Mouse (Mus musculus) ovary, postnatal 14 days (tissue): ENCODE results near the gene Uxs1.

Source experiments
- DNase-seq: peaks from one replicate; pipeline ENCODE4 v3.0.0; 2022; ENCODE audit warnings: low spot score

Gene Uxs1

GRCm38 (mm10) chr1:43798048-43798447, 29.6 kb downstream of the Uxs1 start:
- DNase-seq: no peak

- no peak for DNase-seq
These were observed 37.8 kb downstream of the Uxs1 start for GRCm38 (mm10) chr1:43789765-43790164.

DNA sequence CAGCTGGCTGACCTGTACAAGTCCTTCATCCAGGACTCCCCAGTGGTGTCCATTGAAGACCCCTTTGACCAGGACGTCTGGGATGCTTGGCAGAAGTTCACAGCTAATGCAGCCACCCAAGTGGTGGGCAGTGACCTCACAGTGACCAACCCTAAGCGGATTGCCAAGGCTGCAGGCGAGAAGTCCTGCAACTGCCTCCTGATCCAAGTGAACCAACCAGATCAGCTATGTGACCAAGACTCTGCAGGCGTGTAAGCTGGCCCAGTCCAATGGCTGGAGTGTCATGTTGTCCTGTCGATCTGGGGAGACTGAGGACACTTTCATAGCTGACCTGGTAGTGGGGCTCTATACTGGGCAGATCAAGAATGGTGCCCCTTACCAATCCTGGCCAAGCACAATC, 40.9 kb downstream of the Uxs1 start:
- DNase-seq: no peak

DNA sequence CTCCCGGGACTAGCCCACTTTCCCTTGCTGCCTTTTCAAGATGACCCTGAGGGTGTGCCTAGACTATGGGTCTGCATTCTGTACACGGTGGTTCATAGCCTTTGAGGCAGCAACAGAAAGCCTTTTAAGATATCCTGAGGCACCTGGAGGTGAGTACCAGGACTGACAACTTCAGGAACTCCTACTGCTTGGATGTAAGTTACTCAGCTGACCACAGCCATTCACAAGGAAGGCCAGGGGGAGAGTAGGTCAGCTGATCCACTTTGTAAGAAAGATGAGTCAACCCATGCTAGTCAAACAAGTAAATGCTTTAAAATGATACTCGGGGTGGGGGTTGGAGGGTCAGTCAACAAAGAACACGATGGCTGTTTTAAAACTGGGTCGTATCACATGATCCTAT, 42.3 kb downstream of the Uxs1 start:
- no peak for DNase-seq

DNA sequence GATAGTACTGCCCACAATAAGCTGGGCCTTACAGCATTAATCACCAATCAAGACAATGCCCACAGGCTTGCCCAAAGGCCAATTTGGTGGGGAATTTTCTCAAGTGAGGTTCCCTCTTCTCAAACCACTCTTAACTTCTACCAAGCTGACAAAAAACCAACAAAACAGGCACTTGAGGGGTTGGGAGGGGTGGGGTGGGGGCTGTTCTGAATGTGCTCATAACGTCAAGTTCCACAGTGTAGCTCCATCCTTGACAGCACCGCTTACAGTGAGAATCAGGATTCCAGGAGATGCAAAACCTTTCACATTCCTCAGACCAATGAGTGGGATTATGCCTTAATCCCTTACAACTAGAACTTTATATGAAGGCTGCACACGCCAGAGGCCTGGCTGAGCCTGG, 44.4 kb downstream of the Uxs1 start:
- no peak for DNase-seq

DNA sequence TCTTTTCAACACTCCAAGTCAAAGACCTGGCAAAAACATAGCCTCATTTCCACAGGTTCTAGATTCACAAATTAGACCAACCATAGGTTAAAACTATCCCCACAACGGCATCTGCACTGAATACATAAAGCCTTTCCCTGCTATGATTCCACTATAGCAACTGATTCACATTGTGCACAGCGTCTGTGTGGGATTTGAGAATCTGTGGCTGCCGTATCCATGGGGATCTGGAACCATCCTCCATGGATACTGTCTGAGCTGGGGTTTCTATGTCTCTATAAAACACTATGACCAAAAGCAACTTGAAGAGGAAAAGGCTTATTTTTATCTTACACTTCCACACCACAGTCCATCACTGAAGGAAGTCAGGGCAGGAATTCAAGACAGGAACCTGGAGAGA, 44.9 kb downstream of the Uxs1 start:
- DNase-seq: no peak

DNA sequence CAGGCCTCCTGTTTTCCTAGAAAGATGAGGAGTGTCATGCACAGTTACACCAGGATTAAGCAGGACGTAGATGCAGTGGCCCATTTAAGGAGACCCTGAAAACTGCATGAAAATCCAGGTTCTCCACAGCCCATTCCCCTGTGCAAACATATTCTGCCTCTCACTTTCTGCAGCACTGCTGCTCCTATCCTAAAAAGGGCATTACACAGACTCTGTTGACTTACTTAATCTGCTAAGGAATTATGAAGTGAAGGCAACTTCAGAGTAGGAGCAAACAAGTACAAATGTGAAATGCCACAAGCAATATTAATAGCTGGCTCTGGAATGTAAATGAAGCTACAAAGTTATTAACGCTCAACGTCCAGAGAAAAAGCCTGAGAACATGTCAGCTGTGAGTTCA, 45.9 kb downstream of the Uxs1 start:
- DNase-seq: no peak

- no peak for DNase-seq
These were observed 46.4 kb downstream of the Uxs1 start for GRCm38 (mm10) chr1:43781195-43781594.

DNA sequence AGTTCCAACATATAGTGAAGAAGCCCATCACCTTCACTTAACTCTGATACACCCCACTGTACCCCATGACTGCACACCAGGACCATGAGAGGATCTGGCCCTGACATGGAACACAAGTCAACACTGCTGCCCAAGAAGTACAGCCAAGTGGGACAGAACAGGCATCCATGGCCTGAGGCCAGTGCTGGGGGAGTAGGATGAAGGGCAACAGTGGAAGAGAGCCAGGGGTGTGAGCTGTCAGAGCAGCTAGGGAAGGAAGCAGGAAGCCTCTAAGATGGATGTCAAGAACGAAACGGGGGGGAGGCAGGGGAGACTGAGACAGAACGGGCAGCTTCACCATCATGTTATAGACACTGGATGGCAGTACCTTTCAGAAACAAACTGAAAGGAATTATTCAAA, 51.5 kb downstream of the Uxs1 start:
- no peak for DNase-seq

DNA sequence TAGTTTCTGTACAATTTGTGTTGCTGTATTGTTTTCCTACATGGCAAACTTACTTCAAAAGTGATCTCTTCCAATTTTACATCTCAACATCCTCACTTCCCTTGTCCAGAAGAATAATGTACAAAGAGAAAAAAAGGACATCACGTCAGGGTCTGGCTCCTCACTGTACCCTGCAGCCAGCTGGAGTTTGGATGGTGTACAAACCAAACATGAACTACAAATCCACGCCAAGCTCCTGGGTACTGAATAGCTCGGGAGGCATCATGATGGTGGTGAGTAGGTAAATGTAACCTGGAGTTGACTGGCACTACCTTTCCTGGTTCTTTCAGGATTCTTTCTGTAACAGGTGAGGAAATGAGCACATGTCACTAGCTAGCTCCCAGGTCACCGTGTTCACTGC, 53.5 kb downstream of the Uxs1 start:
- DNase-seq: no peak

GRCm38 (mm10) chr1:43772694-43773093, 54.9 kb downstream of the Uxs1 start:
- DNase-seq: no peak

- no peak for DNase-seq
These were observed 57.6 kb downstream of the Uxs1 start for GRCm38 (mm10) chr1:43770032-43770431.

GRCm38 (mm10) chr1:43769348-43769747, 58.3 kb downstream of the Uxs1 start:
- DNase-seq: no peak

DNA sequence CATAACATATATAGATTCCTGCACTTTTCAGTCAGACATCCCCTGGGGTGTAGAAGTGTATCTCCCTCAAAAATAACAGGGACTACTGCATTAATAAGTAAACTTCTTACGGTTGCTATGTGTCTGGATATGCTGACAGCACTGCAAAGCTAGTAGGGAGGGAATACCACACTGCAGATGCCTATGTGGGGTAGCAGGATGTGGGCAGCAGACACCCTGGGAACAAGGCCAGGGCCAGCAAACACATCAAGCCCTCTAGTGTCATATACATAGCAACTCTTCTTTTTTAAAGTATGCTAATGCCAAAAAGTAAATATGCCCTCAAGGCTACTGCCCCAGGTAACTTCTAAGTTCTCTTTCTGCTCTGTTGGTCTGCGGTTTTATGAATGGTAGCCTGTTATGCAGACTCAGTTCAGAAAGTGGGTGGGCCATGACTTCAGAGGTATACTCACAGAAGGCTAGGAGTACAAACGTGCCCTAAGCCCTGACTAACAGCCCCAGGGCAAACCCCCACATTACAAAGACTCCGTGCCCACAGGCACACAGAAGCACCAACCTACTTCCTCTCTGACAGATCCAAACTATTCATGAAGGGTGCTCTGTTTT, 59.1 kb downstream of the Uxs1 start:
- DNase-seq: no peak

- no peak for DNase-seq
These were observed 61.3 kb downstream of the Uxs1 start for GRCm38 (mm10) chr1:43766328-43766727.

DNA sequence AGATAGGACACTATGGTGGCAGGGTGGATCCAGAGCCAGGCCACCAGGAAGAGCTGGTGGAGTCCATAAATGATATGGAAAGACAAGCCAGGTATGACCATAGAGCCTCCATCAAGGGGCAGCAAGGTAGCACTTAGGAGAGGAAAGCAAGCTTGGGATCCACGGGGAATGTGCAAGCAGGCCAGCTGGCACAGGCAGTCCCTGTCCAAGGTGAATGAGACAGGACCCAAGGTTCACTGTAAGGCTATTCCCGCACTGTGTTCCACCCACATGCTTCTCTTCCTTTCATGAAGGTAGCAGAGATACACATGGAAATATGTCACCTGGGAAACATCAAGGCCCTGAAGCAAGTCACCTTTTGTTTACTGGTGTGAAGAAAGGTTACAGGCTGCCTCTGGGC, 63.1 kb downstream of the Uxs1 start:
- DNase-seq: no peak

GRCm38 (mm10) chr1:43760085-43760484, 67.5 kb downstream of the Uxs1 start:
- no peak for DNase-seq

- DNase-seq: no peak
These were observed 72.9 kb downstream of the Uxs1 start for GRCm38 (mm10) chr1:43754448-43755312.

DNA sequence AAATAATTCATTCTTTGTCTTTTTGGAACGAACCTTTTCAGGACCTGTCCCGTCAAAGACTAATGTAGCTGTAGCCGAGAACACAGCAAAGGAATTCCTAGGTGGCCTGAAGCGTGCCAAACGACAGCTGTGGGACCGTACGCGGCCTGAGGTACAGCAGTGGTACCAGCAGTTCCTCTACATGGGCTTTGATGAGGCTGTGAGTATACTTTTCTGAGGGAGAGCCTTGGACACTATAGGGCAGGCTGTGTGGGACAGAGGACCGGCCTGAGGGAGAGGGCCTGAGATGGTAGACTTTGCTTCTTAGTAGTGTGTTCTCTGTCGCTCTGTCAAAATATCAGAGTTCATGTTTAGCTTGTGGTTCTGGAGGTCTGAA, 89.1 kb downstream of the Uxs1 start:
- no peak for DNase-seq

- DNase-seq: peak; percentile 64
These were observed 89.6 kb downstream of the Uxs1 start for GRCm38 (mm10) chr1:43737812-43738518.

DNA sequence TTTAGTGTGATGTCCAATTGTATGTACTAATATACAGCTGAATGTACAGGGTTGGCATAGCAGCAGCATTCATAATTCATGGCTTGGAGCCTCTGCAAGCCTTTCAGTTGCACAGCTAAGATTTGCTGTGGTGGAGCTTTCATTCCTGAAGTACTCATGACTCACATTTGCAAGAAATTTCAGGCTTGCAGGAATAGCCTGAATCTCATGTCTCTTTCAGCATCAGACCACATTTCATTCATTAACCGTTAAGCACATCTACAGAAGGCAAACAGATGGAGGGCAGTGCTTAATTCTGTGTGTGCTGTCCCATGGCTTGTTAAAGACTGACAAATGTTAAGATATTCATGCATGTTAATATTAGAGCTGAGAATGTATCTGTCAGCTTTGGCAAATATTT, 94.9 kb downstream of the Uxs1 start:
- no peak for DNase-seq

DNA sequence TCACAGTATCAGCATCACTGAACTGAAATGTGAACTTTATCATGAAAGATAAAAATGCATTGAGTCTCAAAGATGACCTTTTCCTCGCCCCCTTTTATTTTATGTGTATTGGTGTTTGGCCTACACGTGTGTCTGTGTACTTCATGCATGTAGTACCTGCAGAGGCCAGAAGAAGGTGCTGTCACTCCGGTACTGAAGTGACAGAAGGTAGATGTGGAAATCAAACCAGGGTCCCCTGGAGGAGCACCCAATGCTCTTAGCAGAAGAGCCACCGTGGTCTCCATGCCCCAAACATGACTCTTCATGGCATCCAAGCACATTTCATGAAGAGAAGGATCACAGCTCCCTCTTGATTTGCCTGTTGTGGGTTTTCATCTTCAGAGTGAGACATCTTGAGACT, 95.5 kb downstream of the Uxs1 start:
- no peak for DNase-seq

GRCm38 (mm10) chr1:43730491-43730924, 97.1 kb downstream of the Uxs1 start, which contains the start of gene 1500015O10Rik:
Gene 1500015O10Rik, plus strand, starts transcription at chr1:43730602.
- peak; percentile 69 for DNase-seq
